Mouse (Mus musculus): ENCODE results near the gene Tgif1. TPM values are rescaled to one million over a fixed set of nuclear protein-coding genes. Genes with fewer than 3 reads are reported as not detected.

Tgif1 gene
- total and polyA plus RNA-seq, 3 experiments: 44.5 to 74.4 (median 70.6) TPM

GRCm38 (mm10) chr17:70881194-70881593 is 27.8 kb upstream of the Tgif1 start:
- no peaks in the 10 kb centered on the region for H3K27me3 ChIP-seq (replicated peaks)
- H3K4me1 ChIP-seq (ENCODE audit: control insufficient read depth in 1 of 2, insufficient read depth in 2 of 2): peaks cover 18 to 75% of the 10 kb centered on the region in 2 experiments
- H3K9me3 ChIP-seq (replicated peaks; ENCODE audit: low read length): peaks cover 6% of the 10 kb centered on the region
- no peaks in the 10 kb centered on the region; the same call in 1 of the 2 replicates for H3K79me2 ChIP-seq (replicated peaks; ENCODE audit: control insufficient read depth, extremely low read depth, insufficient read depth, poor library complexity, severe bottlenecking)
- no peak for DNase-seq (ENCODE audit: extremely low read depth)
- in situ Hi-C loops (cut with MboI; ENCODE audit: low pct_ligation_motif_present, low pct_unique_long_range_greater_than_20kb, low sequenced_read_pairs): no loop called here
- TF ChIP-seq KAT2A (IDR thresholded peaks at IDR 0.05; ENCODE audit: insufficient replicate concordance, low read length): no peak
- no peak for TF ChIP-seq BHLHE40 (IDR thresholded peaks at IDR 0.05; ENCODE audit: low read depth, low read length)
- TF ChIP-seq ETS1 (conservative IDR thresholded peaks at IDR 0.05; ENCODE audit: low read depth, low read length): no peak
- no peak for TF ChIP-seq ZKSCAN1 (IDR thresholded peaks at IDR 0.05; ENCODE audit: borderline replicate concordance, low read depth, low read length)
- no peak for TF ChIP-seq PAX5 (IDR thresholded peaks at IDR 0.05; ENCODE audit: low read length)
- TF ChIP-seq ZMIZ1 (IDR thresholded peaks at IDR 0.05; ENCODE audit: low read depth, low read length): no peak
- TF ChIP-seq USF2 (conservative IDR thresholded peaks at IDR 0.05; ENCODE audit: low read depth, low read length): no peak
- TF ChIP-seq UBTF (IDR thresholded peaks at IDR 0.05; ENCODE audit: low read depth, low read length): no peak
- no peak for TF ChIP-seq ZC3H11A (IDR thresholded peaks at IDR 0.05; ENCODE audit: low read depth, low read length)
- TF ChIP-seq RAD21 (IDR thresholded peaks at IDR 0.05; ENCODE audit: low read depth, low read length): no peak
- TF ChIP-seq MAX (IDR thresholded peaks at IDR 0.05; ENCODE audit: low read length): no peak
- TF ChIP-seq ZNF384 (IDR thresholded peaks at IDR 0.05; ENCODE audit: low read depth, low read length): no peak
- TF ChIP-seq HCFC1 (IDR thresholded peaks at IDR 0.05; ENCODE audit: low read depth, low read length): no peak
- TF ChIP-seq POLR2A (IDR thresholded peaks at IDR 0.05; ENCODE audit: low read depth, low read length): no peak
- no peak for TF ChIP-seq E2F4 (IDR thresholded peaks at IDR 0.05; ENCODE audit: insufficient replicate concordance, low read depth, low read length)
- TF ChIP-seq POLR2AphosphoS2 (IDR thresholded peaks at IDR 0.05; ENCODE audit: low read depth, low read length): no peak
- no peak for TF ChIP-seq EP300 (IDR thresholded peaks at IDR 0.05; ENCODE audit: low read length)
- no peak for TF ChIP-seq NELFE (IDR thresholded peaks at IDR 0.05; ENCODE audit: low read depth, low read length)
- no peak overlapping the region for H3K9ac ChIP-seq (ENCODE audit: insufficient read depth, low read depth)
- peaks cover 9 to 41% of the 10 kb centered on the region in 2 experiments for H3K36me3 ChIP-seq (replicated peaks in 1 of 2; ENCODE audit: control insufficient read depth in 1 of 2, insufficient read depth in 1 of 2, low read length in 1 of 2)
- H3K4me3 ChIP-seq (replicated peaks in 1 of 3; ENCODE audit: low read depth in 2 of 3, low read length in 2 of 3, poor library complexity in 1 of 3): no peak overlapping the region
- H3K4me2 ChIP-seq (ENCODE audit: insufficient read depth, low read depth, poor library complexity, severe bottlenecking): no peak overlapping the region
- H3K27ac ChIP-seq (ENCODE audit: insufficient read depth, low read depth): no peak overlapping the region
- dilution Hi-C loops (cut with MboI; ENCODE audit: extremely low pct_ligation_motif_present, extremely low pct_unique_long_range_greater_than_20kb, low sequenced_read_pairs): no loop called here

DNA sequence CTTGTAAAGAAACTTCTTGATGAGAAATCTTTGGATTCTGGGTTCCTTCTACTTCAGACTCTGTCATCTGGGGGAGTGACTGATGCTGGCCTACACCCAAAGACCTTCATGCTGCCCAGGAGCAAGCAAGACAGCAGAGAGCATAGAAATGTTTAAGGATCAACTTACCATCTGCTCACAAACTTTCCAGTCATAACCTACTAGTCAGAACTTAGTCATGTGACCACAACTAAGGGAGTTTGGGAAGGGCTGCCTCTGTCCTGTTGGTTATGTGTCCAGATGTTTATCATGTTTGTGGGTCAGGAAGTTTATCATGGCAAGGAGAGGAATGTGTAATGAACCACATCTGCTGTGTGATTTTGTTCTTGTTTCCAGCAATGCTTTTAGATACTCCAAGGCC is 24.9 kb upstream of the Tgif1 start:
- Histone ChIP-seq H3K79me2 (replicated peaks; ENCODE audit: control insufficient read depth, extremely low read depth, insufficient read depth, poor library complexity, severe bottlenecking) (no peaks in the 10 kb centered on the region; the same call in 1 of the 2 replicates), H3K36me3 (replicated peaks in 1 of 2; ENCODE audit: control insufficient read depth in 1 of 2, insufficient read depth in 1 of 2, low read length in 1 of 2) (peaks cover 14 to 48% of the 10 kb centered on the region in 2 experiments), H3K9me3 (replicated peaks; ENCODE audit: low read length) (peaks cover 11% of the 10 kb centered on the region), H3K9ac (ENCODE audit: insufficient read depth, low read depth) (no peak overlapping the region), H3K4me2 (ENCODE audit: insufficient read depth, low read depth, poor library complexity, severe bottlenecking) (no peak overlapping the region), H3K27me3 (replicated peaks) (no peaks in the 10 kb centered on the region), H3K4me1 (ENCODE audit: control insufficient read depth in 1 of 2, insufficient read depth in 2 of 2) (peaks cover 12 to 56% of the 10 kb centered on the region in 2 experiments), H3K4me3 (replicated peaks in 1 of 3; ENCODE audit: low read depth in 2 of 3, low read length in 2 of 3, poor library complexity in 1 of 3) (no peak overlapping the region), H3K27ac (ENCODE audit: insufficient read depth, low read depth) (no peak overlapping the region)
- TF ChIP-seq RAD21 (IDR thresholded peaks at IDR 0.05; ENCODE audit: low read depth, low read length): no peak
- no peak for TF ChIP-seq SMC3 (IDR thresholded peaks at IDR 0.05; ENCODE audit: low read depth, low read length)
- no peak for TF ChIP-seq MAX (IDR thresholded peaks at IDR 0.05; ENCODE audit: low read length)
- TF ChIP-seq NRF1 (IDR thresholded peaks at IDR 0.05; ENCODE audit: low read depth, low read length): no peak
- TF ChIP-seq JUND (conservative IDR thresholded peaks at IDR 0.05; ENCODE audit: low read depth, low read length): no peak
- TF ChIP-seq CHD2 (IDR thresholded peaks at IDR 0.05; ENCODE audit: low read length): no peak
- no peak for TF ChIP-seq HCFC1 (IDR thresholded peaks at IDR 0.05; ENCODE audit: low read depth, low read length)
- no peak for DNase-seq (ENCODE audit: extremely low read depth)
- dilution Hi-C loops (cut with MboI; ENCODE audit: extremely low pct_ligation_motif_present, extremely low pct_unique_long_range_greater_than_20kb, low sequenced_read_pairs): no loop called here
- in situ Hi-C loops (cut with MboI; ENCODE audit: low pct_ligation_motif_present, low pct_unique_long_range_greater_than_20kb, low sequenced_read_pairs): no loop called here

Data from CH12.LX (cell line).